Mouse (Mus musculus): ENCODE measurements around the gene Sorl1. TPM values are rescaled to one million over a fixed set of nuclear protein-coding genes. Genes with fewer than 3 reads are reported as not detected.

The Sorl1 gene
- polyA plus RNA-seq, 1 experiment from 2014 or later, result 2.3 TPM

- H3K27me3 ChIP-seq (ENCODE audit: low read depth, poor library complexity, severe bottlenecking), result no peaks in the 10 kb centered on the region
- H3K27ac ChIP-seq (replicated peaks), result no peak overlapping the region
- no peak for DNase-seq (ENCODE audit: low spot score)
- H3K4me1 ChIP-seq, result peaks cover 6% of the 10 kb centered on the region; the same call in 1 of the 2 replicates
- WGBS, result 94% methylated on average over 7 of the region's 7 CpGs
- no peak overlapping the region for H3K4me3 ChIP-seq
- no peaks in the 10 kb centered on the region for H3K9me3 ChIP-seq (replicated peaks)
- no peaks in the 10 kb centered on the region for H3K36me3 ChIP-seq
Measured at GRCm38 (mm10) chr9:42115078-42115477, 9.0 kb downstream of the Sorl1 start.

DNA sequence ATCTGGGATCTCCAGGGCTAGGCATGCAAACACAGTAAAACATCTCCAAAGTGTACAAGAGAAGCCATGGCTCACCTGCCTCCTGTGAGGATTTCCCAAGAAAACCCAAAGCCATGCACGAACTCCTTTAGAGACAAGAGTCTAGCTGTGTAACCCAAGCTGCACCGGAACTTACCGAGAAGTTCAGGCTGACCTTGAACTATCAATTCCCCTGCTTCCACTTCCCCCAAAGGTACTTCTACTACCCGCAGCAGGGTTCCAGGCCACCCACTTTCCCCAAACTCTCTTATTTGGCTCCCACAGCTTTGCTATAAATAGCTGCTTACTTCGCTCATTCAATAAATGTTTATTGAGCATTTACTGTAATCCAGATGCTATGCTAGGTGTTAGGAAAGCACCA, 10.8 kb downstream of the Sorl1 start:
- no peak overlapping the region for H3K27ac ChIP-seq (replicated peaks)
- WGBS, result 91% methylated on average over 5 of the region's 5 CpGs
- no peaks in the 10 kb centered on the region for H3K9me3 ChIP-seq (replicated peaks)
- DNase-seq (ENCODE audit: low spot score), result no peak
- H3K4me1 ChIP-seq, result peaks cover 16% of the 10 kb centered on the region; the same call in 1 of the 2 replicates
- no peak overlapping the region for H3K4me3 ChIP-seq
- no peaks in the 10 kb centered on the region for H3K36me3 ChIP-seq
- no peaks in the 10 kb centered on the region for H3K27me3 ChIP-seq (ENCODE audit: low read depth, poor library complexity, severe bottlenecking)

GRCm38 (mm10) chr9:42112691-42113090, 11.4 kb downstream of the Sorl1 start:
- H3K27me3 ChIP-seq (ENCODE audit: low read depth, poor library complexity, severe bottlenecking), result no peaks in the 10 kb centered on the region
- peaks cover 18% of the 10 kb centered on the region; the same call in 1 of the 2 replicates for H3K4me1 ChIP-seq
- no peak for DNase-seq (ENCODE audit: low spot score)
- no peaks in the 10 kb centered on the region for H3K9me3 ChIP-seq (replicated peaks)
- H3K36me3 ChIP-seq, result no peaks in the 10 kb centered on the region
- WGBS, result 90% methylated on average over 6 of the region's 6 CpGs
- H3K27ac ChIP-seq (replicated peaks), result no peak overlapping the region
- H3K4me3 ChIP-seq, result no peak overlapping the region

DNA sequence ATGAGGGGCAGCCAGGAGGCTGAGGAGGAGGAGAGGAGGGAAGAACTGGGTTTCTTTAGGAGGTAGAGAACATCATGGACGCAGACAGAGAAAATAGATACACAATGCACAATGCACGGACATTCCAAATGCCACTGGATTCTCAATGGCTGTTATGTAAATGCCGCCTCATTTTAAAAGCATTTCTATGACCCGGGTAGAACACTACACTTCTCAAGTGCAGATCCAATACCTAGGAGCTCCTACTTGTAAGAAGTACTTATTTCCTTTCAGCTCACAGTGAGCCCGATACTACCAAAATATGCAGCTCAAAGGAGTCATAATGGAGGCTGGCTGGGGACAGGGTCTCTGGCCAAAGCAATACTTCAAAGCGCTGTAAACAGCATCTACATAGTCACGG, 12.8 kb downstream of the Sorl1 start:
- no peak for DNase-seq (ENCODE audit: low spot score)
- H3K4me3 ChIP-seq, result no peak overlapping the region
- 0 out of 2 replicates have a peak, but pooled peaks cover 13% of the 10 kb centered on the region for H3K4me1 ChIP-seq
- no peak overlapping the region for H3K27ac ChIP-seq (replicated peaks)
- no peaks in the 10 kb centered on the region for H3K27me3 ChIP-seq (ENCODE audit: low read depth, poor library complexity, severe bottlenecking)
- H3K9me3 ChIP-seq (replicated peaks), result no peaks in the 10 kb centered on the region
- 86% methylated on average over 7 of the region's 7 CpGs for WGBS
- H3K36me3 ChIP-seq, result no peaks in the 10 kb centered on the region

DNA sequence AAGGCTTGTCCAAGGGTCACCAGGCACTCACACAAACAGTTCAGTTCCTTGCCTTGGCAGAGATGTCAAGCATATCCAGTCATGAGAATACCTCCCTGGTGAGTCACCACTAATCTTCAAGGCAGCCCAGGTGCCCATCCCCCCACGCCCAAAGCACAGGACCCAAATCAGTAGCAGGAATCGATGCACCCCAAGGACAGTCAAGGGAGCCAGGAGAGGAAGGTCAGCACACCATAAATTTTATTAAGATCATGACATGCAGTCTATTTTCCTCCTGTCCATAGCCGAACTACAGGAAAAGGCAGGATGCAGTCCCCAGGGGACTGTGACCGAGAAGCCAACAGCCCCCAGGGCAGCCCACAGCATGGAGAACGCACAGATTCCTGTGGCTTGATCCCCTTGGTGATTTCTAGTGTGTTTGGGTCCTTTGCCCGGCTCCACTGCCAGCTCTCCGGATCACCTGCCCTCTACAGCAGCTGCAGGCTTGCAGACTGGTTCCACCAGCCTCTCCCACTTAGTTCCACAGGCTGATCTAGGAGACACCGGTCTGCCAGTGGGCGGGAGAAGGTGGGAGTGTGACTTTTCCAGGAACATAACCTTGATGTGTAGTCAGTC, 14.2 kb downstream of the Sorl1 start:
- WGBS, result 65% methylated on average over 9 of the region's 9 CpGs
- Histone ChIP-seq H3K4me3 (no peak overlapping the region), H3K27me3 (ENCODE audit: low read depth, poor library complexity, severe bottlenecking) (no peaks in the 10 kb centered on the region), H3K36me3 (no peaks in the 10 kb centered on the region), H3K9me3 (replicated peaks) (no peaks in the 10 kb centered on the region), H3K27ac (replicated peaks) (no peak overlapping the region; the same call in 1 of the 2 replicates), H3K4me1 (0 out of 2 replicates have a peak, but pooled peaks cover 13% of the 10 kb centered on the region)
- DNase-seq (ENCODE audit: low spot score), result no peak

GRCm38 (mm10) chr9:42109131-42109530, 15.0 kb downstream of the Sorl1 start:
- Histone ChIP-seq H3K9me3 (replicated peaks) (no peaks in the 10 kb centered on the region), H3K27me3 (ENCODE audit: low read depth, poor library complexity, severe bottlenecking) (no peaks in the 10 kb centered on the region), H3K4me3 (no peak overlapping the region), H3K4me1 (0 out of 2 replicates have a peak, but pooled peaks cover 13% of the 10 kb centered on the region), H3K27ac (replicated peaks) (no peak overlapping the region), H3K36me3 (no peaks in the 10 kb centered on the region)
- 64% methylated on average over 5 of the region's 5 CpGs for WGBS
- no peak for DNase-seq (ENCODE audit: low spot score)

GRCm38 (mm10) chr9:42108369-42108951, 15.6 kb downstream of the Sorl1 start:
- H3K9me3 ChIP-seq (replicated peaks), result no peaks in the 10 kb centered on the region
- no peak overlapping the region for H3K4me3 ChIP-seq
- H3K27me3 ChIP-seq (ENCODE audit: low read depth, poor library complexity, severe bottlenecking), result no peaks in the 10 kb centered on the region
- no peak overlapping the region for H3K27ac ChIP-seq (replicated peaks)
- no peaks in the 10 kb centered on the region for H3K36me3 ChIP-seq
- WGBS, result 63% methylated on average over 6 of the region's 6 CpGs
- 0 out of 2 replicates have a peak, but pooled peaks cover 13% of the 10 kb centered on the region for H3K4me1 ChIP-seq
- no peak for DNase-seq (ENCODE audit: low spot score)

DNA sequence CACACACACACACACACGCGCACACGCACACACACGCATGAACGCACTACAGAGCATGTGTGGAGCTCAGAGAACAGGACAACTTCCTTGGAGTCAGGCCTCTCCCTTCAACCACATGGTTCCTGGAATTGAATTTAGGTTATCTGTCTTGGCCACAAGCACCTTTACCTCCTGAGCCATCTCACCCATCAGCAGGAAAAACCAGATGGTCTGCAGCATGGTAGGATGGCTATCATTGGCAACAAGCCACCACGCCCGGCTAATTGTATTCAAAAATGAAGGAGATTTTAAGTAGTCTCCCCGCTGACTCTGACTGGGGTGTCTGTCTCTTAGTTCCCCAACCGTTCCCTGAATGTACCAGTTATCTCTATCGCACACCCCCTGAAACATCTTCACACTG, 17.0 kb downstream of the Sorl1 start:
- H3K36me3 ChIP-seq, result no peaks in the 10 kb centered on the region
- WGBS, result 96% methylated on average over 10 of the region's 10 CpGs
- H3K27ac ChIP-seq (replicated peaks), result no peak overlapping the region
- H3K4me1 ChIP-seq, result 0 out of 2 replicates have a peak, but pooled peaks cover 13% of the 10 kb centered on the region
- no peaks in the 10 kb centered on the region for H3K27me3 ChIP-seq (ENCODE audit: low read depth, poor library complexity, severe bottlenecking)
- no peak overlapping the region for H3K4me3 ChIP-seq
- no peaks in the 10 kb centered on the region for H3K9me3 ChIP-seq (replicated peaks)
- DNase-seq (ENCODE audit: low spot score), result no peak

- no peaks in the 10 kb centered on the region for H3K27me3 ChIP-seq (ENCODE audit: low read depth, poor library complexity, severe bottlenecking)
- H3K4me3 ChIP-seq, result no peak overlapping the region
- no peaks in the 10 kb centered on the region for H3K36me3 ChIP-seq
- no peaks in the 10 kb centered on the region for H3K9me3 ChIP-seq (replicated peaks)
- H3K4me1 ChIP-seq, result 0 out of 2 replicates have a peak, but pooled peaks cover 13% of the 10 kb centered on the region
- H3K27ac ChIP-seq (replicated peaks), result no peak overlapping the region
- no peak for DNase-seq (ENCODE audit: low spot score)
- WGBS, result 94% methylated on average over 7 of the region's 7 CpGs
Measured at GRCm38 (mm10) chr9:42106305-42106704, 17.8 kb downstream of the Sorl1 start.

DNA sequence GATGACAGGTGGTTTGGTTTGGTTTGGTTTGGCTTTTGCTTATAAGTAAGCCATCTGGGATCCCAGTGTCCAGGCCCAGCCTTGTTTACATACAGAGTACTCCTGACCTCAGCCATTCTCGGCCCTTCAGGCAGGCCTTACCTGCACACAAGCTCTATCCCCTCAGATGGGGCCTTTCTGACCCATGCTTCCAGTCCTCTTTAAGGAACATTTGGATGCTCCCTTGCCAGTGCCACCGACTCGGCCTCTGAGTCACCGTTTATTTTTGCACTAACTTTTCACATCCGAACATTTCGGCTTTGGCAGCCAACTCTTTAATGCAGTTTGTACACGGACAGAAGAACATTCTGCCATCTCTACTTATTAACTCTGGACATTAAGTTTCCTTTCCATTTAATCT, 20.6 kb downstream of the Sorl1 start:
- 0 out of 2 replicates have a peak, but pooled peaks cover 3% of the 10 kb centered on the region for H3K4me1 ChIP-seq
- no peaks in the 10 kb centered on the region for H3K9me3 ChIP-seq (replicated peaks)
- no peaks in the 10 kb centered on the region for H3K36me3 ChIP-seq
- no peak for DNase-seq (ENCODE audit: low spot score)
- H3K27me3 ChIP-seq (ENCODE audit: low read depth, poor library complexity, severe bottlenecking), result no peaks in the 10 kb centered on the region
- 92% methylated on average over 7 of the region's 7 CpGs for WGBS
- H3K4me3 ChIP-seq, result no peak overlapping the region
- no peak overlapping the region for H3K27ac ChIP-seq (replicated peaks)

DNA sequence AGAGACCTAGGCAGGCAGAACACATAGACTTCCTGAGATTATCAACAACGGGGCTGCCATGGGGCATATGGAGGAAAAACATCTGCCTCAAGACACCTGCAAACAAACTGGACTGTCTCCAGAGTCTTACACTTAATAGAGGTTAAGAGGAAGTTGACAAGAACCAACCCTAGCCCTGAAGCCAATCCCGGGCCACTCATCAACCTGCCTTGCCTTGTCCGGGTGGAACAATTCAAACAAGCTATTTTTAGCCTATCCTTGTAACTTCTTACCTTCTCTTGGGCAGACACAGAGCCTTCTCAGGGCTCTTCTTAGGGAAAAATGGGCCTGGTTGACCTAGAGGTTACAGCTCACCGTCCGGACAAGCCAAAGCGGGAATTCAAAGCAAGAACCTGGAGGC, 22.1 kb downstream of the Sorl1 start:
- DNase-seq (ENCODE audit: low spot score), result no peak
- no peaks in the 10 kb centered on the region for H3K36me3 ChIP-seq
- no peak overlapping the region for H3K4me3 ChIP-seq
- no peaks in the 10 kb centered on the region for H3K4me1 ChIP-seq
- no peak overlapping the region for H3K27ac ChIP-seq (replicated peaks)
- 93% methylated on average over 6 of the region's 6 CpGs for WGBS
- no peaks in the 10 kb centered on the region for H3K9me3 ChIP-seq (replicated peaks)
- no peaks in the 10 kb centered on the region for H3K27me3 ChIP-seq (ENCODE audit: low read depth, poor library complexity, severe bottlenecking)

DNA sequence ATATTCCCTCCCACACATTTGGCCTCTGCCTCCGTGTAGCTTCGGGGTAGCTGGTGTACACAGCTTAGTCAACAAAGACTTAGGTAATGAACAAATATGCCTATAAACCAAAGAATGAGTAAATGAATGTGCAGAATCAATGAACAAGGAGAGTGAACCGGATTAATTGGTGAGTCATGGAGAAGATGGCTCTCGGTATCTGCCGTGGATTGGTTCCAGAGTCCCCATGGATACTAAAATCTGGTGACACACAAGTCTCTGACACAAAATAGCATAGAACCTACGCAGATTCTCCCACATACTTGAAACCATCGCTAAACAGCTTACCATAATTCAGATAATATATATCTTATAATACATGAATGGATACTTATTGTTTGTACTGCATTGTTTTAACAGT, 22.8 kb downstream of the Sorl1 start:
- no peaks in the 10 kb centered on the region for H3K36me3 ChIP-seq
- H3K9me3 ChIP-seq (replicated peaks), result no peaks in the 10 kb centered on the region
- no peak for DNase-seq (ENCODE audit: low spot score)
- WGBS, result 90% methylated on average over 7 of the region's 7 CpGs
- H3K27me3 ChIP-seq (ENCODE audit: low read depth, poor library complexity, severe bottlenecking), result no peaks in the 10 kb centered on the region
- no peak overlapping the region for H3K27ac ChIP-seq (replicated peaks)
- H3K4me3 ChIP-seq, result no peak overlapping the region
- no peaks in the 10 kb centered on the region for H3K4me1 ChIP-seq

- no peak for DNase-seq (ENCODE audit: low spot score)
- Histone ChIP-seq H3K4me3 (no peak overlapping the region), H3K27ac (replicated peaks) (no peak overlapping the region), H3K36me3 (no peaks in the 10 kb centered on the region), H3K27me3 (ENCODE audit: low read depth, poor library complexity, severe bottlenecking) (no peaks in the 10 kb centered on the region), H3K4me1 (no peaks in the 10 kb centered on the region), H3K9me3 (replicated peaks) (no peaks in the 10 kb centered on the region)
- WGBS, result 88% methylated on average over 9 of the region's 9 CpGs
Measured at GRCm38 (mm10) chr9:42100618-42101210, 23.4 kb downstream of the Sorl1 start.
